Mouse (Mus musculus) C2C12 (cell line): ENCODE data around the gene Dcun1d2. TPM values are rescaled to one million over a fixed set of nuclear protein-coding genes. Genes with fewer than 3 reads are reported as not detected.

Experiments used
- H3K27me3 ChIP-seq: one replicate; pipeline ENCODE4 v1.6.1; 2011; ENCODE audit not compliant: control insufficient read depth, insufficient read depth, insufficient read length
- H3K36me3 ChIP-seq: one replicate; pipeline ENCODE4 v1.6.1; 2011; ENCODE audit not compliant: control insufficient read depth, insufficient read depth
- H3K4me3 ChIP-seq: one replicate; pipeline ENCODE4 v1.5.1; 2011; ENCODE audit warnings: mild to moderate bottlenecking, control low read depth; ENCODE audit not compliant: poor library complexity, insufficient read depth, severe bottlenecking
- H3K79me2 ChIP-seq: one replicate; pipeline ENCODE4 v1.6.1; 2011; ENCODE audit not compliant: control insufficient read depth, insufficient read depth
- H3K79me3 ChIP-seq: one replicate; pipeline ENCODE4 v1.6.1; 2011; ENCODE audit warnings: low read depth, control low read depth
- H3ac ChIP-seq: one replicate; pipeline ENCODE3; 2011; ENCODE audit warnings: low read depth; ENCODE audit not compliant: control insufficient read depth, insufficient read length
- CEBPB ChIP-seq: IDR thresholded peaks from one replicate; pipeline ENCODE4 v1.6.1; 2011; ENCODE audit warnings: low read depth, mild to moderate bottlenecking, control low read depth, moderate library complexity
- CTCF ChIP-seq: IDR thresholded peaks from one replicate; pipeline ENCODE4 v1.5.1; 2011; ENCODE audit not compliant: control insufficient read depth, insufficient read depth, insufficient read length
- FOSL1 ChIP-seq: IDR thresholded peaks from one replicate; pipeline ENCODE4 v1.8.0; 2011; ENCODE audit warnings: mild to moderate bottlenecking, low read length; ENCODE audit not compliant: poor library complexity, insufficient read depth, severe bottlenecking
- MAX ChIP-seq: IDR thresholded peaks from one replicate; pipeline ENCODE4 v1.6.1; 2011; ENCODE audit warnings: mild to moderate bottlenecking, control low read depth
- MYOD1 ChIP-seq: IDR thresholded peaks from one replicate; pipeline ENCODE4 v1.6.1; 2011; ENCODE audit warnings: low read depth; ENCODE audit not compliant: control insufficient read depth, insufficient read length
- MYOG ChIP-seq: IDR thresholded peaks from one replicate; pipeline ENCODE4 v1.6.1; 2011; ENCODE audit not compliant: control insufficient read depth, insufficient read length; ENCODE audit errors: extremely low read depth
- USF1 ChIP-seq: IDR thresholded peaks from one replicate; pipeline ENCODE4 v1.6.1; 2011; ENCODE audit warnings: low read depth, mild to moderate bottlenecking, control low read depth, moderate library complexity
- polyA plus RNA-seq: library from polyadenylated mRNA; unstranded; fragments of >200 nt; fragmentation: generic; extraction: Trizol; gene quantifications from one replicate; pipeline ENCODE4 v1.2.1, GENCODE M21; 2012; ENCODE audit warnings: missing spikeins

The Dcun1d2 gene
- polyA plus RNA-seq, 1 experiment = 12.2 TPM

- H3K4me3 ChIP-seq = no peak overlapping the region
- TF ChIP-seq CTCF = no peak
- TF ChIP-seq FOSL1 = no peak
- TF ChIP-seq USF1 = no peak
- TF ChIP-seq MYOD1 = no peak
- no peak for TF ChIP-seq CEBPB
- TF ChIP-seq MYOG = no peak
- TF ChIP-seq MAX = no peak
These were observed 63.5 kb downstream of the Dcun1d2 start for GRCm38 (mm10) chr8:13224426-13224825.

GRCm38 (mm10) chr8:13218441-13218840, 69.5 kb downstream of the Dcun1d2 start:
- H3K27me3 ChIP-seq = peaks cover 25% of the 10 kb centered on the region
- H3K36me3 ChIP-seq = no peaks in the 10 kb centered on the region
- H3K79me2 ChIP-seq = no peaks in the 10 kb centered on the region
- H3K4me3 ChIP-seq = no peak overlapping the region
- TF ChIP-seq CEBPB (no peak), MYOG (no peak), CTCF (no peak), USF1 (no peak)
- H3K79me3 ChIP-seq = no peaks in the 10 kb centered on the region
- H3ac ChIP-seq = no peak overlapping the region

More at GRCm38 (mm10) chr8:13224426-13224825, 63.5 kb downstream of the Dcun1d2 start:
- H3K36me3 ChIP-seq = no peaks in the 10 kb centered on the region
- no peaks in the 10 kb centered on the region for H3K79me3 ChIP-seq
- no peaks in the 10 kb centered on the region for H3K79me2 ChIP-seq
- H3ac ChIP-seq = no peak overlapping the region
- peaks cover 55% of the 10 kb centered on the region for H3K27me3 ChIP-seq

GRCm38 (mm10) chr8:13217986-13218385, 69.9 kb downstream of the Dcun1d2 start:
- TF ChIP-seq MYOG (no peak), MAX (no peak), FOSL1 (no peak), CTCF (no peak), MYOD1 (no peak), CEBPB (no peak), USF1 (no peak)
- Histone ChIP-seq H3K36me3 (no peaks in the 10 kb centered on the region), H3ac (no peak overlapping the region), H3K79me2 (no peaks in the 10 kb centered on the region), H3K4me3 (no peak overlapping the region), H3K79me3 (no peaks in the 10 kb centered on the region), H3K27me3 (peaks cover 23% of the 10 kb centered on the region)

- no peaks in the 10 kb centered on the region for H3K36me3 ChIP-seq
- no peak overlapping the region for H3ac ChIP-seq
- no peaks in the 10 kb centered on the region for H3K79me3 ChIP-seq
- TF ChIP-seq CEBPB (no peak), MYOG (no peak), MYOD1 (no peak), CTCF (no peak)
- peaks cover 14% of the 10 kb centered on the region for H3K27me3 ChIP-seq
- H3K79me2 ChIP-seq = no peaks in the 10 kb centered on the region
- no peak overlapping the region for H3K4me3 ChIP-seq
These were observed 70.8 kb downstream of the Dcun1d2 start for GRCm38 (mm10) chr8:13217093-13217492.

GRCm38 (mm10) chr8:13216386-13216785, 71.5 kb downstream of the Dcun1d2 start:
- no peaks in the 10 kb centered on the region for H3K79me3 ChIP-seq
- TF ChIP-seq USF1 (no peak), MAX (no peak), FOSL1 (no peak), MYOD1 (no peak), MYOG (no peak), CTCF (no peak), CEBPB (no peak)
- no peak overlapping the region for H3ac ChIP-seq
- no peaks in the 10 kb centered on the region for H3K36me3 ChIP-seq
- no peak overlapping the region for H3K4me3 ChIP-seq
- H3K79me2 ChIP-seq = no peaks in the 10 kb centered on the region
- H3K27me3 ChIP-seq = peaks cover 9% of the 10 kb centered on the region

GRCm38 (mm10) chr8:13213479-13214268, 74.3 kb downstream of the Dcun1d2 start:
- Histone ChIP-seq H3ac (no peak overlapping the region), H3K79me3 (no peaks in the 10 kb centered on the region), H3K79me2 (no peaks in the 10 kb centered on the region), H3K4me3 (no peak overlapping the region), H3K27me3 (no peaks in the 10 kb centered on the region), H3K36me3 (no peaks in the 10 kb centered on the region)
- TF ChIP-seq CEBPB (peak; percentile 71), MYOD1 (peak; percentile 77), CTCF (peak; percentile 74), USF1 (peak; percentile 29), FOSL1 (no peak), MYOG (no peak), MAX (no peak)
